Mouse (Mus musculus) C2C12 (cell line): ENCODE measurements at regions not wholly inside any gene's neighbourhood (a gene's known extent, or its start where the extent isn't known, plus 50 kb on each side); places are given as distances from the start of the nearest gene placed in this dataset.

Source experiments
- H3K27me3 ChIP-seq: one replicate; pipeline ENCODE4 v1.6.1; 2011; ENCODE audit not compliant: control insufficient read depth, insufficient read depth, insufficient read length
- H3K36me3 ChIP-seq: one replicate; pipeline ENCODE4 v1.6.1; 2011; ENCODE audit not compliant: control insufficient read depth, insufficient read depth
- H3K4me3 ChIP-seq: one replicate; pipeline ENCODE4 v1.5.1; 2011; ENCODE audit warnings: mild to moderate bottlenecking, control low read depth; ENCODE audit not compliant: poor library complexity, insufficient read depth, severe bottlenecking
- H3K79me2 ChIP-seq: one replicate; pipeline ENCODE4 v1.6.1; 2011; ENCODE audit not compliant: control insufficient read depth, insufficient read depth
- H3K79me3 ChIP-seq: one replicate; pipeline ENCODE4 v1.6.1; 2011; ENCODE audit warnings: low read depth, control low read depth
- H3ac ChIP-seq: one replicate; pipeline ENCODE3; 2011; ENCODE audit warnings: low read depth; ENCODE audit not compliant: control insufficient read depth, insufficient read length
- CEBPB ChIP-seq: IDR thresholded peaks from one replicate; pipeline ENCODE4 v1.6.1; 2011; ENCODE audit warnings: low read depth, mild to moderate bottlenecking, control low read depth, moderate library complexity
- CTCF ChIP-seq: IDR thresholded peaks from one replicate; pipeline ENCODE4 v1.5.1; 2011; ENCODE audit not compliant: control insufficient read depth, insufficient read depth, insufficient read length
- FOSL1 ChIP-seq: IDR thresholded peaks from one replicate; pipeline ENCODE4 v1.8.0; 2011; ENCODE audit warnings: mild to moderate bottlenecking, low read length; ENCODE audit not compliant: poor library complexity, insufficient read depth, severe bottlenecking
- MAX ChIP-seq: IDR thresholded peaks from one replicate; pipeline ENCODE4 v1.6.1; 2011; ENCODE audit warnings: mild to moderate bottlenecking, control low read depth
- MYOD1 ChIP-seq: IDR thresholded peaks from one replicate; pipeline ENCODE4 v1.6.1; 2011; ENCODE audit warnings: low read depth; ENCODE audit not compliant: control insufficient read depth, insufficient read length
- MYOG ChIP-seq: IDR thresholded peaks from one replicate; pipeline ENCODE4 v1.6.1; 2011; ENCODE audit not compliant: control insufficient read depth, insufficient read length; ENCODE audit errors: extremely low read depth
- USF1 ChIP-seq: IDR thresholded peaks from one replicate; pipeline ENCODE4 v1.6.1; 2011; ENCODE audit warnings: low read depth, mild to moderate bottlenecking, control low read depth, moderate library complexity

GRCm38 (mm10) chr9:89841866-89842775 is 67.6 kb upstream of the Rasgrf1 start:
- Histone ChIP-seq H3K27me3 (no peaks in the 10 kb centered on the region), H3K79me2 (no peaks in the 10 kb centered on the region), H3ac (no peak overlapping the region), H3K4me3 (no peak overlapping the region), H3K79me3 (no peaks in the 10 kb centered on the region), H3K36me3 (no peaks in the 10 kb centered on the region)
- TF ChIP-seq FOSL1 (no peak), MYOG (no peak), CTCF (no peak), MYOD1 (no peak), USF1 (no peak), MAX (no peak), CEBPB (no peak)

GRCm38 (mm10) chr9:89841371-89841770 is 68.3 kb upstream of the Rasgrf1 start:
- no peaks in the 10 kb centered on the region for H3K36me3 ChIP-seq
- H3K27me3 ChIP-seq, result no peaks in the 10 kb centered on the region
- TF ChIP-seq FOSL1, result no peak
- no peak for TF ChIP-seq CEBPB
- no peak for TF ChIP-seq CTCF
- TF ChIP-seq MYOG, result no peak
- no peak for TF ChIP-seq USF1
- TF ChIP-seq MYOD1, result no peak
- no peak for TF ChIP-seq MAX
- H3K79me2 ChIP-seq, result no peaks in the 10 kb centered on the region
- H3ac ChIP-seq, result no peak overlapping the region
- no peaks in the 10 kb centered on the region for H3K79me3 ChIP-seq
- H3K4me3 ChIP-seq, result no peak overlapping the region

GRCm38 (mm10) chr9:89836454-89837245 is 73.1 kb upstream of the Rasgrf1 start:
- Histone ChIP-seq H3K4me3 (no peak overlapping the region), H3K79me3 (no peaks in the 10 kb centered on the region), H3K36me3 (no peaks in the 10 kb centered on the region), H3ac (no peak overlapping the region), H3K27me3 (no peaks in the 10 kb centered on the region), H3K79me2 (no peaks in the 10 kb centered on the region)
- TF ChIP-seq CTCF (no peak), MAX (no peak), MYOG (no peak), CEBPB (no peak), USF1 (no peak), FOSL1 (no peak), MYOD1 (no peak)

- no peaks in the 10 kb centered on the region for H3K79me2 ChIP-seq
- no peaks in the 10 kb centered on the region for H3K79me3 ChIP-seq
Observed at GRCm38 (mm10) chr9:89833596-89833995, 76.1 kb upstream of the Rasgrf1 start.

GRCm38 (mm10) chr9:89831855-89832254 is 77.9 kb upstream of the Rasgrf1 start:
- H3K79me2 ChIP-seq, result no peaks in the 10 kb centered on the region
- no peaks in the 10 kb centered on the region for H3K27me3 ChIP-seq

More at GRCm38 (mm10) chr9:89833596-89833995, 76.1 kb upstream of the Rasgrf1 start:
- Histone ChIP-seq H3K27me3 (no peaks in the 10 kb centered on the region), H3K36me3 (no peaks in the 10 kb centered on the region), H3K4me3 (no peak overlapping the region), H3ac (no peak overlapping the region)
- no peak for TF ChIP-seq CEBPB
- no peak for TF ChIP-seq MAX
- no peak for TF ChIP-seq MYOD1
- no peak for TF ChIP-seq CTCF
- no peak for TF ChIP-seq USF1
- no peak for TF ChIP-seq MYOG
- TF ChIP-seq FOSL1, result no peak

More at GRCm38 (mm10) chr9:89831855-89832254, 77.9 kb upstream of the Rasgrf1 start:
- Histone ChIP-seq H3ac (no peak overlapping the region), H3K36me3 (no peaks in the 10 kb centered on the region), H3K79me3 (no peaks in the 10 kb centered on the region), H3K4me3 (no peak overlapping the region)
- TF ChIP-seq FOSL1 (peak; percentile 60), MYOD1 (peak; percentile 15), MYOG (no peak)
